Mouse (Mus musculus) heart, embryonic 14.5 days (tissue): ENCODE data around the gene Hoxc8. TPM values are rescaled to one million over a fixed set of nuclear protein-coding genes. Genes with fewer than 3 reads are reported as not detected.
A peak's percentile ranks its signal among the peaks of the same experiment; 100 is the strongest.

ENCODE experiments used
- ATAC-seq: fragments of 200-750 bp; cut with Nextera tagmentation; 2 replicates; pipeline ENCODE4 v1.8.0; 2017; ENCODE audit warnings: low read depth, moderate TSS enrichment; ENCODE audit not compliant: insufficient number of reproducible peaks, insufficient read depth, low FRiP score
- H3K27ac ChIP-seq, 2 experiments: fragments of 200-500 bp in 1 of 2; fragments of 300-500 bp in 1 of 2; sonication (generic) in 1 of 2; replicated peaks in 1 of 2; 2 replicates each; pipeline ENCODE4 v1.5.1; 2012 to 2014; ENCODE audit warnings: low read depth in 2 of 2, low read length in 2 of 2, control low read depth in 1 of 2, mild to moderate bottlenecking in 1 of 2, mixed read lengths in 1 of 2; ENCODE audit not compliant: control insufficient read depth in 1 of 2, insufficient read depth in 1 of 2
- H3K27me3 ChIP-seq: fragments of 300-500 bp; sonication (generic); 2 replicates; pipeline ENCODE4 v1.6.1; 2014; ENCODE audit warnings: mild to moderate bottlenecking, low read length, control low read depth; ENCODE audit not compliant: control insufficient read depth, insufficient read depth
- H3K36me3 ChIP-seq: fragments of 300-500 bp; sonication (generic); 2 replicates; pipeline ENCODE4 v1.6.1; 2014; ENCODE audit warnings: mild to moderate bottlenecking, control low read depth, low read length, mixed read lengths; ENCODE audit not compliant: control insufficient read depth, insufficient read depth
- H3K4me1 ChIP-seq, 2 experiments: fragments of 200-500 bp in 1 of 2; fragments of 300-500 bp in 1 of 2; sonication (generic) in 1 of 2; 2 replicates each; pipeline ENCODE4 v1.6.1; 2012 to 2014; ENCODE audit warnings: low read length in 2 of 2, control low read depth in 1 of 2, mixed read lengths in 1 of 2; ENCODE audit not compliant: control insufficient read depth in 2 of 2, insufficient read depth in 2 of 2
- H3K4me2 ChIP-seq: fragments of 300-500 bp; sonication (generic); 2 replicates; pipeline ENCODE4 v1.6.1; 2014; ENCODE audit warnings: mild to moderate bottlenecking, low read length
- H3K4me3 ChIP-seq, 2 experiments: fragments of 200-500 bp in 1 of 2; fragments of 300-500 bp in 1 of 2; sonication (generic) in 1 of 2; 2 replicates each; pipeline ENCODE4 v1.5.1; 2012 to 2014; ENCODE audit warnings: low read length in 2 of 2, mild to moderate bottlenecking in 2 of 2, control low read depth in 1 of 2, low read depth in 1 of 2, moderate library complexity in 1 of 2; ENCODE audit not compliant: control insufficient read depth in 1 of 2, insufficient read depth in 1 of 2
- H3K9ac ChIP-seq: fragments of 300-500 bp; sonication (generic); 2 replicates; pipeline ENCODE4 v1.6.1; 2014; ENCODE audit warnings: mild to moderate bottlenecking, low read length
- H3K9me3 ChIP-seq: fragments of 300-500 bp; sonication (generic); 2 replicates; pipeline ENCODE4 v1.6.1; 2016; ENCODE audit warnings: low read length, control low read depth; ENCODE audit not compliant: control insufficient read depth
- WGBS: fragments of 180-500 bp; shearing (Covaris S2); extraction: QIAGEN DNeasy Blood & Tissue Kit; methylation state at CpG from one replicate; pipeline ENCODE4 v1.1.7; 2014; 5-methylcytosine and 5-hydroxymethylcytosine counted together
- polyA plus RNA-seq: library from polyadenylated mRNA; unstranded; fragments of >200 nt; fragmentation: Nextera tagmentation; extraction: Ambion mirVana; gene quantifications from 2 replicates; pipeline ENCODE4 v1.2.1, GENCODE M21; 2014

Gene Hoxc8
- polyA plus RNA-seq, 1 experiment from 2014 or later: not detected

GRCm38 (mm10) chr15:102999183-102999831 is 8.9 kb downstream of the Hoxc8 start:
- H3K27ac ChIP-seq: no peak overlapping the region
- H3K9me3 ChIP-seq: no peaks in the 10 kb centered on the region
- H3K9ac ChIP-seq: peak overlapping the region; percentile 67
- peak overlapping the region; percentile 47 to 50 for H3K4me3 ChIP-seq
- H3K36me3 ChIP-seq: no peaks in the 10 kb centered on the region
- H3K4me2 ChIP-seq: peak overlapping the region; percentile 92
- 0 out of 2 replicates have a peak, but pooled peaks have one; percentile 49 for ATAC-seq
- WGBS: 3% methylated on average over 33 of the region's 33 CpGs
- H3K4me1 ChIP-seq: peaks cover 21 to 26% of the 10 kb centered on the region in 2 experiments
- peaks cover 99% of the 10 kb centered on the region for H3K27me3 ChIP-seq

DNA sequence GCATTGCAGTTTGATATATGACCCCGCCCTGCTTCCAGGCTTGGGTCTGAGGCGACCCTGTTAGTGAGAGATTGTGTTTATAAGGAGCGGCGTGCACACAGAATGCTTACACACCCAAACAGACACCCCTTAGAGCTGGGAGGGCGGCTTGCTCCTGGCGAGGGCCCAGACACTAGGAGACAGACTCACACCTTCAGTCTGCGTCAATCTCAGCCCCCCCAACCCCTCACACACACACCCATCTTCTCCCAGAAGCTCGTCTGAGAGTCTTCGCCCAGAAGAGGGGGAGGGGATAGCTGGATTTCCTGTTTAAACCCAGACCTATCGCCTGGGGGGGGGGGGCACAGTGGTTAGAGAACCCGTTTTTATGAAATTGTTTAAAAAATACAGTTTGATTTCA is 9.5 kb downstream of the Hoxc8 start:
- no peaks in the 10 kb centered on the region for H3K36me3 ChIP-seq
- H3K4me1 ChIP-seq: peaks cover 21 to 26% of the 10 kb centered on the region in 2 experiments
- no peak overlapping the region for H3K27ac ChIP-seq
- ATAC-seq: no peak
- 23% methylated on average over 10 of the region's 11 CpGs for WGBS
- no peak overlapping the region for H3K9ac ChIP-seq
- peak overlapping the region; percentile 47 to 50; a peak in 1 of 4 replicates for H3K4me3 ChIP-seq
- peak overlapping the region; percentile 92 for H3K4me2 ChIP-seq
- H3K27me3 ChIP-seq: peaks cover 99% of the 10 kb centered on the region
- no peaks in the 10 kb centered on the region for H3K9me3 ChIP-seq

DNA sequence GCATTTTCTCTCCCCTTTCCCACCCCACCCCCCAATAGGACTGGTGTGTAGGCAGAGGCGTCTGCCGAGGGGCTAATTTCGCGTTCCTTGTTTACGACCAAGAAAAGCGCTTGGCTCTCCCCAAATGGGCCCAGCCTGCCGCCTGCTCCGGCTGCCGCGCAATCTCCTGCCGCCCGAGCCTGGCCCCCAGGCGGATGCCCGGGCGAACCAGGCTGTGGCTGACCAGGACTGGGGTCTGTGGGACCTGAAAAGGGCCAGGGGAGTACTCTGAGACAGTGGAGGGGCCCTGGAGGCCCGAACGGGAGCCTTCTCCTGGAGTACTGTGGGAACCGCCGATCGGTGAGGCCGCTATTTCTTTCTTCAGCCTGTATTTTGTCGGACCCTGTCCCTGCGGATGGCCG is 10.1 kb downstream of the Hoxc8 start:
- Histone ChIP-seq H3K36me3 (no peaks in the 10 kb centered on the region), H3K9ac (peak overlapping the region; percentile 49; the same call in 1 of the 2 replicates), H3K9me3 (no peaks in the 10 kb centered on the region), H3K27me3 (peaks cover 99% of the 10 kb centered on the region), H3K4me3 (peak overlapping the region in 1 of 2 experiments; percentile 19; a peak in 1 of 4 replicates), H3K4me1 (peaks cover 21 to 26% of the 10 kb centered on the region in 2 experiments), H3K27ac (no peak overlapping the region), H3K4me2 (peak overlapping the region; percentile 40)
- 9% methylated on average over 24 of the region's 24 CpGs for WGBS
- no peak for ATAC-seq

- peaks cover 21 to 26% of the 10 kb centered on the region in 2 experiments for H3K4me1 ChIP-seq
- no peak for ATAC-seq
- H3K9me3 ChIP-seq: no peaks in the 10 kb centered on the region
- peak overlapping the region; percentile 40 for H3K4me2 ChIP-seq
- no peak overlapping the region for H3K27ac ChIP-seq
- H3K27me3 ChIP-seq: peaks cover 99% of the 10 kb centered on the region
- no peak overlapping the region for H3K9ac ChIP-seq
- 22% methylated on average over 2 of the region's 2 CpGs for WGBS
- no peak overlapping the region for H3K4me3 ChIP-seq
- H3K36me3 ChIP-seq: no peaks in the 10 kb centered on the region
Observed at GRCm38 (mm10) chr15:103001370-103001769, 11.0 kb downstream of the Hoxc8 start.

GRCm38 (mm10) chr15:103002156-103002555 is 11.7 kb downstream of the Hoxc8 start:
- no peak overlapping the region for H3K9ac ChIP-seq
- peaks cover 99% of the 10 kb centered on the region for H3K27me3 ChIP-seq
- no peak overlapping the region for H3K4me3 ChIP-seq
- no peaks in the 10 kb centered on the region for H3K36me3 ChIP-seq
- no peak overlapping the region for H3K4me2 ChIP-seq
- no peaks in the 10 kb centered on the region for H3K9me3 ChIP-seq
- H3K27ac ChIP-seq: no peak overlapping the region
- no peak for ATAC-seq
- WGBS: 35% methylated on average over 4 of the region's 4 CpGs
- H3K4me1 ChIP-seq: peaks cover 21 to 26% of the 10 kb centered on the region in 2 experiments

DNA sequence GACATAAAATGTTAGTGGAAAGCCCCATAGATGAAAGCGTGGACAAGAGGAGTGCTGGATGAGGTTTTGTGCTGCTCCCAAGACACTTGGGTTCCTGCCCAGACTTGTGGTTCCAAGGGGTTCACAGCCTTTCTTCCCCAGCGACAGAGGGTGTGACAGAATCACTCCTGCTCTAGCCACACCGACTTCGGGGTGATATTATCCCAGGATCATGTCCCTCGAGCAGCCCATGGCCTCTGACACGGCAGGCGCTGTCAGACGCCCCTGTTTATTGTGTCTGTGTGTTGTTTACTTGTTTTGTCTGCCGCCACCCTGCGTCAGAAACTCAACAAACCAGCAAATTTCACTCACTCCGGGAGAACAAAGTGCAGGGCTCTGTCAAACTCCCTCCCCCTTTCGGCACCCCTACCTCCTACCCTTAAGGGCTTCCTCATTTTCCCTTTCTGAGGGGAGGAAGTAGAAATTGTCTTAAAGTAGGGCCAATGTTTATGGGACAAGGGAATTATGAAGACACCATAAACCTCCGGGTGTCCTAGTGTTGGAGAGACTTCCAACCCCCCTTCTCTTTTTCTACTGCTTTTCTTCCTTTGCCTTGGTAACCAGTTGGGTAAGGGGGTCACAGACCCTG is 12.5 kb downstream of the Hoxc8 start:
- 19% methylated on average over 13 of the region's 13 CpGs for WGBS
- Histone ChIP-seq H3K4me3 (no peak overlapping the region), H3K4me1 (peaks cover 21 to 26% of the 10 kb centered on the region in 2 experiments), H3K27ac (no peak overlapping the region), H3K9ac (no peak overlapping the region), H3K27me3 (peaks cover 99% of the 10 kb centered on the region), H3K9me3 (no peaks in the 10 kb centered on the region), H3K36me3 (no peaks in the 10 kb centered on the region), H3K4me2 (no peak overlapping the region)
- ATAC-seq: no peak

GRCm38 (mm10) chr15:103005308-103005707 is 14.9 kb downstream of the Hoxc8 start:
- Histone ChIP-seq H3K4me3 (no peak overlapping the region), H3K36me3 (no peaks in the 10 kb centered on the region), H3K9me3 (no peaks in the 10 kb centered on the region), H3K27ac (no peak overlapping the region), H3K4me1 (peaks cover 9 to 12% of the 10 kb centered on the region in 2 experiments), H3K4me2 (no peak overlapping the region), H3K27me3 (peaks cover 99% of the 10 kb centered on the region), H3K9ac (no peak overlapping the region)
- under 1% methylated on average over 17 of the region's 17 CpGs for WGBS
- ATAC-seq: no peak
